Mouse (Mus musculus) ES-E14 (cell line): ENCODE data around the gene Grm3.

ENCODE experiments used
- HCFC1 ChIP-seq: IDR thresholded peaks from 2 replicates; pipeline ENCODE4 v1.6.1; 2012; ENCODE audit warnings: low read length, inconsistent platforms, borderline replicate concordance; ENCODE audit not compliant: insufficient read depth
- ZC3H11A ChIP-seq: IDR thresholded peaks from 2 replicates; pipeline ENCODE4 v1.6.1; 2012; ENCODE audit warnings: low read depth, mild to moderate bottlenecking, inconsistent platforms, low read length, borderline replicate concordance

DNA sequence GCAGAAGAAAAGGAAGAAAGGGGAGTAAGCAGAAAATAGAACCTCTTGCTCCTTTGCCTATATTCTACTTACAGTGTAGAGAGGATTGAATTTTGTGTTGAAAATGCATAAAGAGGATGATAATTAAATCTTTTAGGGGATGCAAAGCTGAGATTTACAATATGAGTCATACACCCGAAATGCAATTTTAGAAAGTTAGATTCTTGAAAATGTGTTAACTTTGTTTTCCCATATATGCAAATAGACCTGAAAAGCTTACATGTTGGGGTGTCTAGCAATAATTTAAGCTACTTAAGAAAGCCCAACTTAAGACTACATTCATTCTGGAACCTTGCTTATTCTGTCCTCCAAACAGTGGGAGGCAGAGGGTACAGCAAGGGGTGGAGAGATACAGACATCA is 56.0 kb downstream of the Grm3 start:
- TF ChIP-seq HCFC1 (no peak), ZC3H11A (no peak)
